Comparison of ENCODE assay signal across 10 mouse cellular contexts in genomic region chr5:119749153-119749552, GRCm38 (mm10).
DNase-seq lines count a peak whose midpoint lies in the region; ATAC-seq and TF ChIP-seq lines count a peak whose summit lies in the region.
"Had no signal": no experiment of that assay in that cellular context is flagged by ENCODE, and none has a peak within 500 bp of the region (broad histone marks: within the 10 kb centered on the region; RNA-seq: fewer than 3 reads in every experiment).

No protein-coding gene starts in this region.

- no peaks in the 10 kb centered on the region for H3K36me3 ChIP-seq in hindbrain, embryonic 10.5 days
- no peaks in the 10 kb centered on the region for H3K36me3 ChIP-seq in hindbrain, postnatal 0 days (ENCODE audit: insufficient read depth, low read length)
- no peaks in the 10 kb centered on the region for H3K36me3 ChIP-seq in hindbrain, embryonic 11.5 days (ENCODE audit: control insufficient read depth, insufficient read depth, low read length)
- no peaks in the 10 kb centered on the region for H3K36me3 ChIP-seq in limb, embryonic 11.5 days (ENCODE audit: control insufficient read depth, insufficient read depth, low read length)
- no peaks in the 10 kb centered on the region for H3K36me3 ChIP-seq in midbrain, embryonic 16.5 days (ENCODE audit: control insufficient read depth, insufficient read depth, low read length)

- H3K27me3 ChIP-seq in hindbrain, embryonic 10.5 days (ENCODE audit: insufficient read depth, poor library complexity, severe bottlenecking): peaks cover 48% of the 10 kb centered on the region
- H3K27me3 ChIP-seq in hindbrain, postnatal 0 days (ENCODE audit: insufficient read depth, low read length): peaks cover 29% of the 10 kb centered on the region
- peaks cover 33% of the 10 kb centered on the region for H3K27me3 ChIP-seq in hindbrain, embryonic 11.5 days (ENCODE audit: control insufficient read depth, insufficient read depth, low read length)
- H3K27me3 ChIP-seq in limb, embryonic 11.5 days (ENCODE audit: control insufficient read depth, insufficient read depth, low read length): peaks cover 30% of the 10 kb centered on the region
- H3K27me3 ChIP-seq in midbrain, embryonic 16.5 days (ENCODE audit: control insufficient read depth, insufficient read depth, low read depth, low read length): peaks cover 33% of the 10 kb centered on the region

- peak overlapping the region; percentile 34 for H3K4me3 ChIP-seq in hindbrain, embryonic 10.5 days
- no peak overlapping the region for H3K4me3 ChIP-seq in hindbrain, postnatal 0 days (ENCODE audit: low read length)
- no peak overlapping the region for H3K4me3 ChIP-seq in hindbrain, embryonic 11.5 days (ENCODE audit: low read depth, low read length)
- no peak overlapping the region for H3K4me3 ChIP-seq in limb, embryonic 11.5 days (ENCODE audit: low read depth, low read length)
- H3K4me3 ChIP-seq in midbrain, embryonic 16.5 days (ENCODE audit: low read depth, low read length): 0 out of 2 replicates have a peak overlapping the region, but pooled peaks have one; percentile 14
- H3K4me3 ChIP-seq: left cerebral cortex, adult 2 months had no signal

- no peak for ATAC-seq in hindbrain, postnatal 0 days
- no peak for ATAC-seq in hindbrain, embryonic 11.5 days (ENCODE audit: low FRiP score)
- no peak for ATAC-seq in limb, embryonic 11.5 days (ENCODE audit: insufficient number of reproducible peaks, low FRiP score, low TSS enrichment, low read depth)
- no peak for ATAC-seq in midbrain, embryonic 16.5 days

- TF ChIP-seq CTCF in hindbrain, postnatal 0 days (IDR thresholded peaks at IDR 0.05; ENCODE audit: low read depth): no peak

- H3K4me1 ChIP-seq in hindbrain, embryonic 10.5 days (replicated peaks): peaks cover 9% of the 10 kb centered on the region
- H3K4me1 ChIP-seq in hindbrain, postnatal 0 days (ENCODE audit: insufficient read depth, low read length): no peaks in the 10 kb centered on the region; the same call in 1 of the 2 replicates
- H3K4me1 ChIP-seq in hindbrain, embryonic 11.5 days (replicated peaks; ENCODE audit: control insufficient read depth, insufficient read depth, low read length): no peaks in the 10 kb centered on the region
- peaks cover 6% of the 10 kb centered on the region; the same call in 1 of the 2 replicates for H3K4me1 ChIP-seq in limb, embryonic 11.5 days (ENCODE audit: control insufficient read depth, insufficient read depth, low read length)
- peaks cover 5% of the 10 kb centered on the region for H3K4me1 ChIP-seq in midbrain, embryonic 16.5 days (ENCODE audit: control insufficient read depth, insufficient read depth, low read length)

- H3K27ac ChIP-seq in hindbrain, embryonic 10.5 days: no peak overlapping the region
- no peak overlapping the region for H3K27ac ChIP-seq in hindbrain, postnatal 0 days
- no peak overlapping the region for H3K27ac ChIP-seq in hindbrain, embryonic 11.5 days (ENCODE audit: low read depth, low read length)
- no peak overlapping the region for H3K27ac ChIP-seq in limb, embryonic 11.5 days (replicated peaks; ENCODE audit: low read depth, low read length)
- H3K27ac ChIP-seq in midbrain, embryonic 16.5 days (ENCODE audit: low read length): no peak overlapping the region
- H3K27ac ChIP-seq: left cerebral cortex, adult 2 months had no signal

- no peak overlapping the region for H3K4me2 ChIP-seq in hindbrain, postnatal 0 days (ENCODE audit: low read depth, low read length)
- no peak overlapping the region for H3K4me2 ChIP-seq in hindbrain, embryonic 11.5 days (replicated peaks; ENCODE audit: low read depth, low read length)
- H3K4me2 ChIP-seq in limb, embryonic 11.5 days (ENCODE audit: low read depth, severe bottlenecking): peak overlapping the region; percentile 52
- H3K4me2 ChIP-seq in midbrain, embryonic 16.5 days (ENCODE audit: low read length): peak overlapping the region; percentile 45

- 9% methylated on average over 14 of the region's 17 CpGs for WGBS in hindbrain, embryonic 10.5 days
- 9% methylated on average over 13 of the region's 17 CpGs for WGBS in hindbrain, postnatal 0 days
- 9% methylated on average over 12 of the region's 17 CpGs for WGBS in hindbrain, embryonic 11.5 days
- 3% methylated on average over 15 of the region's 17 CpGs for WGBS in limb, embryonic 11.5 days
- WGBS in midbrain, embryonic 16.5 days: 9% methylated on average over 10 of the region's 17 CpGs

- no peaks in the 10 kb centered on the region for H3K9me3 ChIP-seq in hindbrain, embryonic 10.5 days
- no peaks in the 10 kb centered on the region for H3K9me3 ChIP-seq in hindbrain, postnatal 0 days (ENCODE audit: low read length)
- H3K9me3 ChIP-seq in hindbrain, embryonic 11.5 days (ENCODE audit: control insufficient read depth, low read length): no peaks in the 10 kb centered on the region
- H3K9me3 ChIP-seq in limb, embryonic 11.5 days (ENCODE audit: control insufficient read depth, low read length): no peaks in the 10 kb centered on the region
- no peaks in the 10 kb centered on the region for H3K9me3 ChIP-seq in midbrain, embryonic 16.5 days (replicated peaks; ENCODE audit: control insufficient read depth, low read length, poor library complexity, severe bottlenecking)

- no peak for DNase-seq in hindbrain, embryonic 10.5 days (ENCODE audit: low spot score)
- DNase-seq in hindbrain, postnatal 0 days (ENCODE audit: low spot score): no peak
- DNase-seq in hindbrain, embryonic 11.5 days (ENCODE audit: low spot score): peak; percentile 11
- DNase-seq in limb, embryonic 11.5 days (ENCODE audit: low spot score): peak; percentile 27
- no peak for DNase-seq in ovary, postnatal 36 days (ENCODE audit: low spot score)
- DNase-seq in gastrocnemius, postnatal 10 days: no peak
- DNase-seq: cerebellum, adult 8-10 months; kidney, adult 2 months had no signal

- H3K9ac ChIP-seq in hindbrain, postnatal 0 days (replicated peaks; ENCODE audit: low read length): no peak overlapping the region
- no peak overlapping the region for H3K9ac ChIP-seq in hindbrain, embryonic 11.5 days (ENCODE audit: low read depth, low read length)
- H3K9ac ChIP-seq in limb, embryonic 11.5 days (ENCODE audit: low read length): no peak overlapping the region
- H3K9ac ChIP-seq in midbrain, embryonic 16.5 days (ENCODE audit: low read depth, low read length): no peak overlapping the region

Comparison
In these comparisons a context has a peak if more than half of its experiments do, and no peak if none do; other contexts are left out.
1. DNase-seq: peak in hindbrain, embryonic 11.5 days (single experiment) and limb, embryonic 11.5 days (single experiment); none in hindbrain, embryonic 10.5 days (single experiment), hindbrain, postnatal 0 days (single experiment), ovary, postnatal 36 days (single experiment) and gastrocnemius, postnatal 10 days (single experiment).
2. H3K4me3 ChIP-seq: peak in hindbrain, embryonic 10.5 days (single experiment) and midbrain, embryonic 16.5 days (single experiment); none in hindbrain, postnatal 0 days (single experiment), hindbrain, embryonic 11.5 days (single experiment) and limb, embryonic 11.5 days (single experiment).
3. H3K4me2 ChIP-seq: peak in limb, embryonic 11.5 days (single experiment) and midbrain, embryonic 16.5 days (single experiment); none in hindbrain, postnatal 0 days (single experiment) and hindbrain, embryonic 11.5 days (single experiment).